Mouse (Mus musculus) thymus, postnatal 14 days (tissue): ENCODE results near the gene Rere.
"Not testable (repeated sequence)": the region's sequence is repeated elsewhere in the genome, so short reads cannot be mapped to it uniquely, and the experiment has no call there.

Experiments
- DNase-seq: peaks from one replicate; pipeline ENCODE4 v3.0.0; 2021

The Rere gene

DNA sequence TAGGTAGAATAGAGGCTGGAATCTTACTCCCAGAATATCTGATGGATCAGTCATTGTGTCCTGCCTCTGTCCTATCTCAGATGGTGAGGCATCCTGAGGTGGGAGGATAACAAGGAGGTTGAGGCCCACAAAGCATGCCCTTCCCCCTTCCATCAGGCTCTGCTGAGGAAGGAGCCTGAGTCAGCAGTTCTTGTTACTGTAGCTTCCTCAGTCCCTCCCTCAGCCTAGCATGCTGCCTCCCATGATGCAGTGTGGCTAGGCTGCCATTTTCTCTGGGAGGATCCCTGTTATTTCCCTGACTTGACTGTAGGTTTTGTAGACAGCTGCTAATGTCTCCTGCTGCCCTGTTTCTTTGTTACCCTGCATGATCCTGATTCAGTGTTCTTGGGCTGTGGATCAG, 241.9 kb downstream of the Rere start:
- DNase-seq: no peak

GRCm38 (mm10) chr4:150526269-150526668, 244.8 kb downstream of the Rere start:
- no peak for DNase-seq

DNA sequence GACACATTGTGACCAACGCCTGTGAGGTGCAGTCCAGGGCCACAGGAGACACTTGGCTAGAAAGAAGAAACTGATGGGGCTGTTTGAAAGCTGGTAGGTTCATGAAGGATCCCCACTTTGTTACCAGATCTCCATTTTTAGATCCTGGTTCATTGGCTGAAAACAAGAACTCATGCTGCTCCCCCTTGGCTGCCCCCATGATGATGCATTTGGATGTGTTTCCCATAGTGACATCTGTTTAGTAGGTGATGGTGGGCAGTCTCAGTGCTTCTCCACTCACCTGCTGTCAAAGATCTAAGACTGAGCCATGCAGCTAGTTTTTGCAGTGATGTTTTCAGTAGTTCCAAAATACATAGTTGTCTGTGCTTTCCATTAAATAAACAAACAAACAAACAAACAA, 247.0 kb downstream of the Rere start:
- no peak for DNase-seq

DNA sequence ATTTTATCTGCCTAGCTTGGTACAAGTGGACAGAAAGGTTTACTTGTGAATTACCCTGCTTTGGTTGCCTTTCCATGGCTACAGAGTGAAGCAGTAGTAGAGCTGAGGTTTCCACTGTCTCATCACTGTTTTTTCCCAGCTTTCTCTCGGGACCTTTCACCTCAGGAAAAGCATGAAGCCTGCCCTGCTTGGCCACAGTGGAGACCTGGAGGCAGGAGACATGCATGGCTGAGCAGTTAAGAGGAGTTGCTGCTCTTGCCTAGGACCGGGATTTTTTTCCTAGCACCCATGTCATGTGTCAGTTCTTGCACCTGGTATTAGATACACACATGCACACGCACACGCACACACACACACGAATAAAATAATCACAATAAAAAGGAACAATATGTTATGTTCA, 247.4 kb downstream of the Rere start:
- DNase-seq: no peak

DNA sequence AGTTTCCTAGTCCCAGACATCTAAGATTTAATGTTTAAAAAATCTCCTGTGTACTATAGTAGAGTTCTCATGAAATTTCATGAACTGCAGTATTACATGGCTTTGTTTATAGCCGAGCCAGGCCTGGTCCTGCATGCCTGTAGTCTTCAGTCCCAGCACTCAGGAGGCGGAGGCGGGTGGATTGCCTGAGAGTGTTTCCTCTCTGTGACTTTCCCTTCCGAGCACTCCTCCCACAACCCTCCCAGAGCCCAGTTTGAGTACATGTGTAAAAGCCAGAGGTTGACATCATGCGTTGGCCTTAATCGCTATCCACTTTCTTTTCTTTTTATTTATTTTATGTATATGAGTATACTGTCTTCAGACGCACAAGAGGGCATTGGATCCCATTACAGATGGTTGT, 250.4 kb downstream of the Rere start:
- no peak for DNase-seq

DNA sequence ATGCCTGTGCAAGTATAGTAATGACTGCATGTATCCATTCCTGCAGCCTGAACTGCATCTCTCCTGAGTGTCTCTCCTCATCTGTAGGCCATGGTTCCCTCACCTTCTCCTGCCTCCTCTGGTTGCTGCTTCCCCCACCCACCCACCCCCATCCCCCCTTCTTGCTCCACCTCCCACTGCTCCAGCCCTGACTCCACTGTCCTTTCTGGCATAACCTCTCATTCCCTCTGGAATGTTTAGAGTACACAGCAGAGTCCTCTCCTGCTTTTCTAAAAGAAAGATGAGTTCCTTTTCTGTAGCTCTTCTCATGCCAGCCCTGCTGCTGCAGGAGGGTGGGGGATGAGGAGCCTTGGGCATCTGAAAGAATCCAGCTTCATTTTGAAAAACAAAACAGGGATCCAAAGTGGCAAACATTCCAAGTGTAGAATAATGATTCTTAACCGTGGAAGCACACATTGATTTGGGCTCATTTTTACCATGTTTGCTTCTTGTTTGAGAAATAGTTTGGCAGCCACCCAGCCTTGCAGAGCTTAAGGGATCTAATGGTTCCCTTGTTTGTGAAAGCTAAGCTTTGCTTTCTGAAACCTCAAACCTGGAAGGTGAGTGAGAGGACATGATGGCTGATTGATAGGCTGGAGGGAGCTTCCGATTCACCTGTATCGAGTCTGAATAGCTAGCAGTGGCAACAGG, 255.5 kb downstream of the Rere start:
- no peak for DNase-seq

DNA sequence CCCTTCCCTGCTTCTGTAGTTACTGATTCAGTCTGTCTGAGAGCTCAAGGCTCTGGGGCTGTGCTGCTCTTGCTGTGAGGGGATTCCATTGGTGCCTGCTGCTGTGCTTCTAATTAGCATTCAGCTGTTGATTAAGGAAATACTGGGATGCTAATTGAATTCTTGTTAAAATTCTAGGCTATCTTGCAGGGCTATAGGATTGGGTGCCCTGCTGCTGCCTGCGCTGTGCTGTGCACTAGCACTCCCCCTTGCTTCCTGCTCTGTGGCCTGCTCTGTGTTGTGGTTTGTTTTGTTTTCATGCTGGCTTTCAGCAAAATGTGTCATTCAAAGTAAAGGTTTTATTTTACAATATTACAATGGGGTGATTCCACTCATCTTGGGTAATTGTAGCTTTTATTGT, 258.4 kb downstream of the Rere start:
- peak; percentile 50 for DNase-seq

DNA sequence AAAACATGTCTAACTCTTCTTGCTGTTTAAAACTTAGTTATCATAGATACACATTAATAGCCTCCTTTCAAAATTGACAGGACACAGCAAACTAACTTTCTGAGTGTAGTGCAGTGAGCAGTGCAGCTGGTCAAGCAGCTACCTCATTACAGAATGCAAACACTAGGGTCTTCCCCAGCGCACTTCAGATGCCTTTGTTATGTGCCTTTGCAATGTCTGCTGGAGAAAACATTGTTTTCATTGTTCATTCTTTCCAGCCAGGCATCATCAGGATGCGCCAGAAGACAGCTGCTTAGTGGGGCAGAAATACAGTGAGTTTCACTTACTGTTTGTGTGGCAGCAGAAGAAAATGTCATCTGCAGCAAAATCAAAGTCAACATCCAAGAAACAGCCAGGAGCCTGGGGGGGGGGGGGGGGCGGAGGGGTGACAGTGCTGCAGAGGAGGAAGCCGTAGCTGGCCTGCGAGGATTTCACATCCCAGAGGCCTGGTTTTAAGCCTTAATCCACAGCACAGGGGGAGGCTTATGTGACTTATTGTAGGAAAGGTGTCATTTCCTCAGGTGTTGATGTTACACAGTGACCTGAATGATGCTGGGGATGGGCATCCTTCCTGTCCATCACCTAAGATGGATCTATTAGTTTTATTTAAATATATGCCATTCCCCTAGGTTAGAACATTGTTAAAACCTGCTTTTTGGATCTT, 259.1 kb downstream of the Rere start:
- no peak for DNase-seq

GRCm38 (mm10) chr4:150544231-150544630, 262.8 kb downstream of the Rere start:
- no peak for DNase-seq

DNA sequence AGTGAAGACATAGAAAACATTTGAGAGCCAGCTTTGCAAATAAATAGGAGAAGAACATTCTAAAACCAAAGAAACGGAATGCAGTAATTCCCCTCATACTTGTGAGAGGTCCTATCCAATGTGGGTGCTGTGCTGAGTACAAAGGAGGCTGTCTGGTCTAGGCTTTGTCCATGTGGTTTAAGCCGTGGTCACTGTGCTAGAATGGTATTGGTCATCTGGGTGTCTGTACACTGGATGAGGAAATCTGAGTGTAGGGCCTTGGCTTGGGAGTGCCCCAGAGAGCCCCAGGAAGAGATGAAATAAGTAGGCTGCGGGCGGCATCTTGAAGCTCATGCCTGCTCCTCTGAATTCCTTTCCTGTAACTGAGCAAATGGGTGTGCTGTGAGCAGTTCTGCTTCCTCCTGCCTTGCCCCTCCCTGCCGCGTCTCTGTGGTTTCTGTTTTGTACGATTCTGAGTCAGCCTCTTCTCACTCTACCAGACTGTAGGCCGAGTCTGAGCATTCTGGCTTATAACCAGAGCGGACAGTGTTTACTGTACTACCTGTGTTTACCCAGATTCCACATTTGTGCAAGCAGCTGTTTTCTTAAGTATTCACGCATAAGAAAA, 263.3 kb downstream of the Rere start:
- DNase-seq: peak; percentile 81

GRCm38 (mm10) chr4:150545775-150546174, 264.3 kb downstream of the Rere start:
- no peak for DNase-seq

DNA sequence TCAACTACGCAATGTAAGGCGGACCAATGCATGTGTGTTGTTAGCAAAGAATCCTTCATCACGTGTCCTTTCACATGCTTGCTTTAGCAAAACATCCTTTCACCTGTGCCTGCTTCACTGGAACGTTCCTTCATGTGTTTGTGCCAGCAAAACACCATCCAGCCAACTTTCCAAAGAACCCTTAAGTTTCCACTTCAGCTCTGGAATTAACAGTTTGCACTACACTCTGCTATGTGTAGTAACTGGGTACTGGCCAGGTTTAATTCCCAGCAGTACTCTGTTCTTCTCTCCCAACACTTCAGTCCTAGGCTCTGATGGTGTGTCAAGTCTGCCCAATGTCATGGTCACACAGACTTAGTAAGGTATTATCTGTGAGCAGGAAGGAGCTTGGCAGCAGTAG, 264.9 kb downstream of the Rere start:
- DNase-seq: not testable (repeated sequence)

- no peak for DNase-seq
Measured at GRCm38 (mm10) chr4:150549393-150549792, 267.9 kb downstream of the Rere start.

DNA sequence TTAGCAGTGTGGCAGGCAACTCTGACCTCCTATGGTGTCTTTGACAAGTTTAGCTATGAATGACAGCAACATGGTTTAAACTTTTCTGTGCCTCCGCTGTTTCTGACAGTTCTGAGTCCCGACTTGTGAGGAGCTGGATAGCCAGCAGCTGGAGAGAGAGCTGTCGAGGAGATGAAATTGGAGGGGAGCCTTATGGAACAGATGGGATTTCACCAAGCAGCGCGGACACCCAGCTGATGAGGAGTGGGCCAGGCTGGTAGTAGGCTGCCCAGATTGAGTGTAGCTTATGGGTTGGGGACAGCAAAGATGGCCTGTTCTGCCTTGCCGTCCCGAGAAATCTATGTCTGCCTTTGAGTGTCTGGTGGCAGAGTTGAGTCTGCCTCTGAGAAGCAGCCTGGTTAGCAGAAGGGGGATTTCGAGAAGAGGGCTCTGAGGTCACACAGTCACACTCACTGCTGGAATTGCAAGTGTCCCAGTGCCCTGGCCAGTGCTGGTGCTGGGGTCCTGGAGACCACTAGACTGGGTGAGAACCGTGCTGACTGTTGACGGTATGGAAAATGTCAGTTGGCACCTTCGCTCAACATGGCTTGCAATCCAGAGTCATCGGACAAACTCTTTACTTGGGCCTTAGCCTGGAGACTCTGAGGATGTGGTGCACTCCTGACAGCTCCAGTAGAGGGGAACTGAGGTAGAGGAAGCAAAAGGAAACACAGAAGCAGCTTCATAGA, 268.7 kb downstream of the Rere start:
- no peak for DNase-seq

DNA sequence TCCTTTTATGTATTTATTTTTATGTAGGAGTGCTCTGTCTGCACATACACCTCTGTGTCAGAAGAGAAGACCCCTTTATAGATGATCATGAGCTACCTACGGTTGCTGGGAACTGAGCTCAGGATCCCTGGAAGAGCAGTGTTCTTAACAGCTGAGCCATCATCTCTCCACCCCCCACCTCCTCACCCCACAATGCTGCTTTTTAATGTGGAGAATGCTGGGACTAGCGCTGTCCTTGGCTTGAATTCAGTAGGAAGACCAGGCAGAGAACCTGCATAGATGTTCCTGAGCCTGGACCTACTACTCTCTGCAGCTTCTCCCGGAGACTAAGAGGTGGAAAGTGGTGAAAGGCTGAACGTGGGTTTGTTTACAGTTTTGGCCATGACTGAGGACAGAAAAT, 269.9 kb downstream of the Rere start:
- DNase-seq: no peak

DNA sequence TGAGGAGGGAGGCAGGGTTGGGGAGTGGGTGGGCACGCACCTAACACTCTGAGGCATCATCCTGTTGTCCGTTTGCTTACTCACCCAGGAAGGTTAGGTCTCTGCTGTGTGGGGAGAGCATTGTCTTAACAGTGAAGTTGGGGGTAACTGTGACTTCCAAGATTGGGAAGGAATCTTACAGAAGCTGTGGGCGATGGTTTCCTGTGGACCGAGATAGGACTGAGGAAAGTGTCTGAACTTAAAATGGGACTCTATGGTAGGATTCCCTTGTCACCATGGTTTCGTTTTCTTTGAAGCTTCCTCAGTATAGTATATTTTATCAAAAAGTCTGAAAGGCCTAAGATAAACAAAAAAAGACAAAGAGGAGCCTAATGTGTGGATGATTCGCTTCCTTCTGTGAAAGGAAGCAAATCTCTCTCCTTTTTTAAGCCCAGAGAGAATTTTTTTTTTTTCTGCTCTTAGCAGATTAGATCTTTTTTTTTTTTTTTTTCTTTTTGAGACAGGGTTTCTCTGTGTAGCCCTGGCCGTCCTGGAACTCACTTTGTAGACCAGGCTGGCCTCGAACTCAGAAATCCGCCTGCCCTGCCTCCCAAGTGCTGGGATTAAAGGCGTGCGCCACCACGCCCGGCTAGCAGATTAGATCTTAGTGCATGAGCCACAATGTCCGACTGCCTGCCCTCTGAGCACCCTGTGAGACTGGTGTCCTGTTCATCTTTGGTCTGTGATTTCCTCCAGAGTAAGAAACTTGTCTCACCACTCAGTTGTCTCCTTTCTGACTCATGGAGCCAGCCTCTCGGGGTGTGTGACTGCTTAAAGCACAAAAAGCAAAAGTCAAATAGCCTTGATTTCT, 271.5 kb downstream of the Rere start:
- no peak for DNase-seq

DNA sequence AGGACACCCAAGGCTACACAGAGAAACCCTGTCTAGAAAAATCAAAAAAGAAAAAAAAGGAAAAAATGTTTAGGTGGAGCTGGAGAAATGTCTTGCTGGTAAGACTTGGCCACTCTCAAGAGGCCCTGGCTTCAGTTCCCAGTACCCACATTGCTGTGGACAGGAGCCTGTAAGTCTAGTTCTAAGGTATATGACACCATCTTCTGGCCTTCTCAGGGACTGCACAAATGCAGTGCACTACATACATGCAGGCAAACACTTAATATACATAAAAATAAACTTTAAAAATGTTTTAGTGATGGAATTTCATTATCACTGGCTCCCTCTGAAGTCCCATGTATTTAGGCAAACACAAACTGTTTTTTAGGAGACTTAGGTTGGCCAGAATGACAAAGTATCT, 274.3 kb downstream of the Rere start:
- DNase-seq: no peak

GRCm38 (mm10) chr4:150556382-150557221, 275.2 kb downstream of the Rere start:
- DNase-seq: peak; percentile 70

GRCm38 (mm10) chr4:150557289-150557688, 275.8 kb downstream of the Rere start:
- DNase-seq: not testable (repeated sequence)

GRCm38 (mm10) chr4:150557976-150558375, 276.5 kb downstream of the Rere start:
- peak; percentile 61 for DNase-seq

- no peak for DNase-seq
Measured at GRCm38 (mm10) chr4:150559514-150559913, 278.1 kb downstream of the Rere start.

GRCm38 (mm10) chr4:150563281-150563680, 281.8 kb downstream of the Rere start:
- no peak for DNase-seq
